Mouse (Mus musculus): ENCODE data around the gene Tnrc6b.
"Not testable (repeated sequence)": the region's sequence is repeated elsewhere in the genome, so short reads cannot be mapped to it uniquely, and the experiment has no call there.

Tnrc6b gene

DNA sequence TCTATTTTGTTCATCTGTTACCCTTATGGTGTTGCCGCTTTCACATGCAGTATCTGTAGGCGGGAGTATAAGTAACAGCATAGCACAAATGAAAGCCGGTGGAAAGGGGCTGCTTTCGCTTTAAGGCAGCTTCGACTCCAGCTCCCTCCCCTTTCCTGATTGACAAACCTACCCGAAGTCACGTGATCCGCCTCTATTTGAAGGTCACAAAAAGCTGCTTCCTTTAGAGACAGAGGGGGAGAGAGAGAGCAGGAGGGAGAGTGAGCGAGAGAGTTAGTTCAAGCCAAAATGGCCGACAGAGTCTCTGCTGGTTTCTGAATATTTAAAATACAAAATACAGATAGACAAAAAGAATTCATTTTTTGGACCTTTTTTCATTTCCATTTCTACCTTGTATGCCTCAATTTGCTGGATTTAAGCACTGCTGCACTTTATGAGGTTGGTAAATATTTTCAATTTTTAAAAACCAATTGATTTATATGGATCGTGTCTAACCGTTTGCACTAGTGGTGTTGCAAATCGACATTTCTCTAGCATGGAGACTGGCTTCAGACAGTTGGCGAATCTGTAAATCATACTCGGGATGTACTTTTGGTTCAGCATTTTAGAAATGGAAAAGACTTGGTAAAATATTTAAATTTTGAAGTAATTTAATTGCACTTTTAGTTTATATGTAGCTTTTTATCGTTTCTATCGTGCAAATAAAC, 87.4 kb downstream of the Tnrc6b start:
- peak; percentile 85 for DNase-seq

DNA sequence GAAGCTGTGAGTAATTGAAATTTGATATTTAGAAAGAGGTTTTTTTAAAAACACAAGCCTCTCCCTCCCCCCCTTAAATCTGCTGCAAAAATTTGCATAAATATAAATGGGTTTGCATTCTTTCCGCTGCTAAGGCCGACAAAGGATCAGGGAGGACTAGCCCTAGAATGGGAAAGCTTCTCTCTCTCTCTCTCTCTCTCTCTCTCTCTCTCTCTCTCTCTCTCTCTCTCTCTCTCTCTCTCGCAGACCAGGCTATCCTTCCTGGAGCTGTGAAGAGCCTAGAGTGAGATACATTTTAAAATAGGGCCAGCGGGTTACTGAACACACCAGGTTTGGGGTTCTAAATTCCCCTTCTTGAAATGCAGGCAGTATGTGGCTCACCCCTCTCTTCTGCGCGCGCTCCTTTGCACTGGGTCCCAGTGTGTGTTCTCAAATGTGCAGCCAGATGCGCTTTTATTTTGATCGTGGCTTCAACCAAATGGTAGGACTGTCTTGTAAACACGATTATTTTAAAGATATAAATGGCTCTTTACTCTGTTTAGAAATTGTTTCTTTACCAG, 88.0 kb downstream of the Tnrc6b start:
- DNase-seq: peak; percentile 32

DNA sequence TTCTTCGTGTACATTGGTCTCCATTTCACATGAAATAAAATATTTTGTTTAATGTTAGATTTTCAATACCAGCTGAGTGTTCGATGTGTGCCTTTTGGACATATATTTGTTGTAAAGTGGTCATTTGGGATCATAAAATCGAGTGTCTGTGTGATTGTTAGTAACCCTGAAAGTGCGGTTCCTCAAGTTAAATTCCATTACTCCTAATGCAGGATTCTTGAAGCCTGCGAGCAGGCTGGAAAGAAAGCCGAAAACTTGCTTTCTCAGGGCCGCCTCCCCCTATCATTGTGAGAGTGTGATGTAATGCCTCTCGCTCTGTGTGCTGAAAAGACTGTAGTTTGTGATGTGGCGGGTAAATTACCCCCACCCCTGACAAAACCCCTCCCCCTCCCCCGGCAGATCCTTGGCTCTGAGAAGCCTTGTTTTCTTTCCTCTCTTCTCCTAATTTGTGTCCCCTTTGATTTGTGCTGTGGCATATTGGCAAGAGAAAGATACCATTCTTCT, 88.6 kb downstream of the Tnrc6b start:
- peak; percentile 43 for DNase-seq

DNA sequence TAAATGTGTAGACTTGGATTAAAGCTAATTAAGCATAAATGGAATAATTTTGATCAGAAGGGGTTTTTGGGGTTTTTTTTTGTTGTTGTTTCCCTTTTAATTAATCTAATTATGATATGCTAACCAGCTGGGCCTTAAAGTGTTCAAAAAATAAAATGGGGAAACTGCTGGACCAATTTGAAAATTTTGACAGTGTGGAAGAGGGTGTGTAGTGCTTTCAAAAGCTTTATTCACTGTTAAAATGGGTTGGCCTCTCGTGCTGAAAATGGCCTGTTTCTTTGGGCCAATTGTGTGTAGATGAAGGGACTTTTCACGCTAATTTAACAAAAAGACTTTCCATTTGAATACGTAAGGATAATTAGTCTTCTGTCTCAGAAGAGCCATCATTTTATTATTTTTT, 89.1 kb downstream of the Tnrc6b start:
- no peak for DNase-seq

DNA sequence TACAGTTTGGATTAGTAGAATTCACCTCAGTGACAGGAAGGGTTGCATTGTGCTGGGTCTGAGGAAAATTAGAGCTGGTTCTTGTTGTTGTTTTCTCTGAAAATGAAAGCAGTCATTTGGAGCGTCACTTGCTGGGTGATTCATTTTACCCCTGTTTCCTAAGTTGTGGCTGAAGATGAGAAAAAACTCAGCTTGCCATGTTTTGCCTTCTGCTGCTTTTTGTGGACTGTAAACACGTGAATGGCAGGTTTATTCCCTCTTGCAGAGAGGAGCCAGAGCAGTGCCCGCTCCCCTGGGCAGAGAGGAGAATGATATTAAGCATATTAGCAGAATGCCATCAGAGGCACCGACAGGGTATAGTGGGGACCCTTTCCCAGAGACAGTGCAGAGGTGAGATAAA, 89.7 kb downstream of the Tnrc6b start:
- no peak for DNase-seq

DNA sequence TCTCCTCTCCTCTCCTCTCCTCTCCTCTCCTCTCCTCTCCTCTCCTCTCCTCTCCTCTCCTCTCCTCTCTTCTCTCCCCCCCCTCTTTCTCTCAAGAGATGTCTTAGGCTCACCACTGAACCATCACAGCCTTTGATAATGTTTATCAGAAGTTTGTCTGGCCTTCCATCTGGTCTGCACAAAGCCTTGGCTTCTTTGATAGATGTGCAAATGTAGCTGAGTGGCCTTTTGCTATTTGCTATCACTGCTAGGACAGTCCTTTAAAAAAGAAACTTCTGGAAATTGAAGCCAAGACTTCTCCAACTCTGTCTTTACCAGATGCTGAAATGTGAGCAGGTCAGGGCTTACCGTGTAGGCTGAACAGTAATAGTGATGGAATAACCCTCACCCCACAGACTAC, 90.5 kb downstream of the Tnrc6b start:
- DNase-seq: no peak

DNA sequence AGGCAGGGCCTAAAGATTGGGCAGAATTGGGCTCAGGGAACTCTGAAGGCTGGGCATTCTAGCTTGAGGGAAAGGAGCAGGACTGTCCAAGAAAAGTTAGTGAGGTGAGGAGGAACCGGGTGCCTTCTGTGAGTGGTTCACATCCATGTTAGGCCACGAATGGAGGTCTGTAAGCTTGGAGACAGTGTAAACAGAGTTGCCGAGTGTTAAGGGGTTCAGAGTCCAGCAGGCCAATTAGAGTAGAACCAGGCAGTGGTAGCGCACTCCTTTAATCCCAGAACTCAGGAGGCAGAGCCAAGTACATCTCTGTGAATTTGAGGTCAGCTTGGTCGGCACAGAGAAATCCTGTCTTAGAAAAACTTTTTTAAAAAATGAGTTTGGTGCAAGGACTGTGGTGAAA, 96.0 kb downstream of the Tnrc6b start:
- no peak for DNase-seq

DNA sequence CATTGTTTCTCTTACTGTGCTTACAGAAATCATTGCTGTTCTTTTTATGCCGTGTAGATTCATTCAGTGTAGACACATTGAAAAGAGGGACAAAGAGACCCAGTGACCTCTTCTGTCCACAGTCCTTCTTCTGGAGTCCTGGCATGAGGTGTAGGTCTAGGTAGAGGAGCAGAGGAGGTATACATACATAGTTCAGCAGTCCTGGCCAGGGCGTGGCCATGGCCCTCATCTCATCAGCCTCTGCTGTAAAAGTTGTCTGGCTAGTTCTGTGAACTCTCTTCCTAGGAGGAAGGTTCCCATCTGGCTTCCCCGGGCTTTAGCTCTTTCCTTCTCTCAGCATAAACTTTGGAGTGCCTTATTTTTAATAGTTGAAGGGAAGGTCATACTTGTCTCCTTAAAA, 99.1 kb downstream of the Tnrc6b start:
- DNase-seq: no peak

DNA sequence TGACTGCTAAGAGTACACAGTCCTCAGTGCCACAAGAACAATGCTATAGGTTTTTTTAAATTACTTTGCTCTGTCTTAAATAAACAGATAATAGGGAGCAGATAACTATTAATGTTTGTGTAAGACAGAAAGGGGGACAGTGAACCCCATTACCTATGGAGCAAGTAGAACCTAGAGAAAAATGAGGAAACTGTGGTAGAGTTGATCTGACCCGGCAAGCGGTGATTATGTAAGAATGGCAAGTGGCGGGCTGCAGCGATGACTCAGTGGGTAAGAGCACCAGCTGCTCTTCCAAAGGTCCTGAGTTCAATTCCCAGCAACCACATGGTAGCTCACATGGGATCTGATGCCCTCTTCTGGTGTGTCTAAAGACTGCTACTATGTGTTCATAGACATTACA, 101.7 kb downstream of the Tnrc6b start:
- DNase-seq: no peak

DNA sequence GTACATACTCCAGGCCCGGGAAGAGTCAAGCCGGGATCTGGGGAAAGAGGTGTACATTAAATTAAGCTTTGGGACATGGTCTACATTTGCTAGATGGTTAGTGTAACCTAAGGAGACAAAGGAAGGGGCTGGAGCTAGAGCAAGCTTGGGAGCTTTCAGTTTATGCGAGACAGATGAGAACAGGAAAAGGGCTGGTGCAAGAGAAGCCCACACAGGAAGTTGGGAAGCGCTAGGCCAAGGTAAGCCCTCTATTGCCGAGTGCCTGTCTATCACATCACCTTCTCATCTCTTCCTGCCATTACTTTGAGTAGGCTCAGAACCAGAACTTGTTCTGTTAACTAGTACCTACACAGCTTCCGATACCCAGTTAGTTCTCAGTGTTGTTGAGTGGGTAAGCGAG, 103.7 kb downstream of the Tnrc6b start:
- no peak for DNase-seq

DNA sequence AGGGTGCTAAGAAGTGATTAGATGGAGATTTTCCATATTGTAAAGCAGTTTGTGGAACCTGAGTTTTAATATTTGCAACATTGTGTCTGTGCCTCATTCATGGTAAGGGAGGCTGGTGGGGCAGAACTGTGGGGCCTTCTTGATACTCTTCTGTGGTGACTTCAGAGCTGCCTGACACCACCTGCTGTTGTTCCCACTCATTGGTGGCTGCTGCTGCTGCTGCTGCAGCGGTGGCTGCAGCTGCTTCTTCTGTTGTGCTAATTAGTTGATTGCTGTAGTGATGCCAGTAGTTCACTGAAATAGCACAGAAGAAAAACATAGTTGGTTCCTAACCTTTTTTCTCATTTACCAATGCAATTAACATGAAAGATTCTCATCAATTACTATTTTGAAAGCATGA, 111.2 kb downstream of the Tnrc6b start:
- no peak for DNase-seq

DNA sequence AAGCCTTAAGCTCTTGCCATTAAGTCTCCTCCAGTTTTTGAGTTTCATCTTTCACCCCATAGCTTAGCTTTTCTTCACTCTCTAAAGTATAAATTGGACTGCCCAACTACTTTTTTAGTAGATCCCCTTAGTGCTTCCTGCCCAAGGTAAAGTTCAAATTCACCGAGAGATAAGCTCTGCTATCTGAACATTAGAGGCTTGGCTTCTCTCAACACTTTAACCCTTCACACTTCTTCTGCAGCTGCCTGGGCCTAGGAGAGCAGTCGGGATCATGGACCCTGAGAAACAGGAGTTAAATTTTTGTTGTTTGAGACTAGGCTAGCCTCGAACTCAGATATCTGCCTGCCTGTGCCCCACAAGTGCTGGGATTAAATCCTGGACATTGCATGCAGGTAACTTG, 120.1 kb downstream of the Tnrc6b start:
- DNase-seq: no peak

DNA sequence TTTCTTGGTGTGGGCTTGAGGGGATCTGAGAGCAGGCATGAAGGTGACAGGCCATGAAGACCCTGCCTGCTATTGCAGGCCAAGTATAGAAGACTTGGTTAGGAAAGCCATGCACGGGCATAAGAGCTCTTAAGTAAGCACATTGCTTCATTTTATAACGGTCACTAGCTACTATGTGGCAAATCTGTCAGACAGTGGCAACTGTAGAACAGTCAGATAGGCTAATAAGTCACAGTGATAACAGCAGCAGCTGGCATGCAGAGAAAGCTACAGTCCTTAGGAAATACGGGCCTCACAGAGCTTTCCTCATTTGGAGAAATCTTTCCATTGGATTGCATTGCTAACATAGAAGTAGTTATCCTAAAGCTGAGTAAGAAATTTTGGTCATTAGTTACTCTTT, 121.7 kb downstream of the Tnrc6b start:
- DNase-seq: no peak

DNA sequence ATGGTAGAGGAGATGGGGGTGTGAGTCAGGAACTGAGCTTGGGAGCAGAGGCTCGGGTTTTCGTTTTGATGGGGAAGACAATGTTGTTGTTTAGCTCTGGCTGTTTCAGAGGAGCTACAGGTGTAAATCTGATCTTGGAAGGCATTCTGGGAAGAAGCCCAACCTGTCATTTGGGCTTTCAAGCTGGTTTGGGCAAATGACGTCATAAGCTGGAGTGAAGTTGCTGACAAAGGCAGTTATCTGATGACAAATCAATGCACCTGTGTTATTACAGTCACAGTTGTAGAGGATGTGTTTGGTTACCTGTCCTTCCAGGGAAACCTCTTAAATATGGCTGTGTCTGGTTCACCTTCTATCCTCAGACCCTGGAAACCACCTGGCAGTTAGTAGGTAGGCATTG, 125.1 kb downstream of the Tnrc6b start:
- no peak for DNase-seq

DNA sequence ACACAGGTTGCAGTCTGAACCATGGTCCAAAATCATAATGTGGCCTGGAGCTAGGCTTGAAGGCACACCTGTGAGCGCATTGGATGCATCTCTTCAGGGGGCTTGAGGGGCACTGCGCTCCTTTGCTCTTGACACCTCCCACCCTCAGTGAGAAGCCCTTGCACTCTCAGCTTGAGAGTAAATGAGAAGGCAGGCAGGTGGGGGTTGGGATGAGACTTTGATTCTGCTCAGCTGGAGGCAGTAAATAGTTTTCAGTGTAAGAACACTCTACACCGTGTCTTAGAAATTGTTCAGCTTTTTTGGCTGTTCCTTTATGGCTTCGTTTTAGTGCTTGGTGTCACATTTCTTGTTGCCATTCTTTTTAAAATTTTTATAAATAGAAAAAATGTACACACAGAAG, 127.7 kb downstream of the Tnrc6b start:
- no peak for DNase-seq

DNA sequence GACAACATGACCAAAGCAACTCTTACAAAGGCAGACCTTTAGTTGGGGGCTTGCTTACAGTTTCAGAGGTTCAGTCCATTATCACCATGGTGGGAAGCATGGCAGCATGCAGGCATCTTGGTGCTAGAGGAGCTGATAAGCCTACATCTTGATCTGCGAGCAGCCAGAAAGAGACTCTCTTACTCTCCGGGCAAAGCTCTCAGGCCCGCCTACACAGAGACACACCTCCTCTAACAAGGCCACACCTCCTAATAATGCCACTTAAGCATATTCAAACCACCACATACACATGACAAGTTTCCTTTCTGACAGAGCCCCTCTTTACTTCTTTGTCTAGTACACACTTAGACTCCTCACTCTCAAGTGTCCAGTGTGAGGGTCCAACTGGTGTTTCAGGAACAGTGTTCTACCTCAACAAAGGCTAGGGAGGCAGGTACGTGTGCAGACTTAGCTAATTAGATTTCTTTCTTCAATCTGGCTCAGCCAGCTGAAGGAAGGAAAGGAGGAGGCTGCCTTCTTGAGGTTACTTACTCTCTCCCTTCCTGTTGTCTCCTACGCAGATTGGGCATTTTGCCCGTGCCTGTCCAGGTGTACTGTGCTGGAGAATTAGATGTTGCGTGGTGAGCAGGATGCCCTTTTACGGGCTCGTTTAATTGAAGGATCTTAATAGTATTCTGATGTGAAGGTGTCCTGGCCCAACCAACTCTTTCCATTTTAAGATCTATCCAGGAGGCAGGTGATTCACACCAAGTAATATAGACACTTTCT, 128.7 kb downstream of the Tnrc6b start:
- DNase-seq: no peak

DNA sequence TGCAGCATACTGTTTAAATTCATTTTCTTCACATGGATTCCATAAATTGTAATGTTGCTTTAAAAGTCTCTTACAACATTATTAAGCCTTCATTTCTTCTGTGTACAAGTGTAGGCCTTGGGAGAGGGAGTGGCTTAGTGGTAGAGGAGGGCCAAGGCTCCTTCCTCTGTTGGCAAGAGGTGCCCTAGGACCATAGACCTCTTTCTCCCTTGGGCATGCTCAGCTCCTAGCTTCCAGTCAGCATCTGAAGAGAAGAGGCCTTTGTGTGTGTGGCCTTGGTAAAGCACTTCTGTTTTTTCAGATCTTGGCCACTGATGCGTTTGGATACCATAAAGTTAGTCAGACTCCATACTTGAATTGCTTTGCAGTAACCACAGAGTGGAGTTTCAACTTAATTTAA, 133.1 kb downstream of the Tnrc6b start:
- DNase-seq: no peak

DNA sequence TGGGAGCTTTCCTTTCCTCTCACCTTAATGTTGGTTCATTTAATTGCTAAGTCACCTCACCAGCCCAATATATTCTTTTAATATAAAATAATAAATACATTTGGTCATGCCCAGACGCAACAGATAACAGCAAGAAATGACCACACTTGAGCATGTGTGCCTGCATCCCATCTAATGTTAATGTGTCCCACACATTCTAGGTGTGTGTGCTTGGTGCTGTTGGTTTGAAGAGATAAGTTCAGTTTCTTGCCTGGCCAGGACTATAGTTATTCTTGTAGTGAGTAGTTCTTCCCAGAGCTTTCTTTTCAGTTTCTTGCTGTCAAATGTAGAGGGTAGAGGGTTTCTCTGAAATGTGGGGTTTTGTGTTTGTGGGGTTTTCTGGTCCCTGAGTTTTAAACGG, 133.8 kb downstream of the Tnrc6b start:
- DNase-seq: no peak

DNA sequence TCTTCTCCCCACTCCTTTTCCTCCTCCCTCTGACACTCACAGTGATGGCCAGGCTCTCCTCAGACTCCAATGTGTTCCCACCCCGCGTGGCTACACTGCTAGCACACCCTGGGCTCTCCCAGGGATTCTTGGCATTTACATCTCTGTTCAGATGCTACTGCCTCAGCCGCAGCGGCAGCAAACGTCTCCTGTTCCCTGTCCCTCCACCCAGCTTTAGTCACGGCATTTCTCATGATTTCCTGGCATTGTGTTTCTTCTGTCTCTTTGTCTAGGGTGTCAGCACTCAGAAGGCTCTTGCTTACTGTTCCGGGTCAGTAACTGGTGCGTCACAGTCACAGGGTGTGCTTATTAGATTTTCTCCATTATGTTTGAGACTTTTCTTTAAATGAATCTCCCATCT, 138.9 kb downstream of the Tnrc6b start:
- no peak for DNase-seq

DNA sequence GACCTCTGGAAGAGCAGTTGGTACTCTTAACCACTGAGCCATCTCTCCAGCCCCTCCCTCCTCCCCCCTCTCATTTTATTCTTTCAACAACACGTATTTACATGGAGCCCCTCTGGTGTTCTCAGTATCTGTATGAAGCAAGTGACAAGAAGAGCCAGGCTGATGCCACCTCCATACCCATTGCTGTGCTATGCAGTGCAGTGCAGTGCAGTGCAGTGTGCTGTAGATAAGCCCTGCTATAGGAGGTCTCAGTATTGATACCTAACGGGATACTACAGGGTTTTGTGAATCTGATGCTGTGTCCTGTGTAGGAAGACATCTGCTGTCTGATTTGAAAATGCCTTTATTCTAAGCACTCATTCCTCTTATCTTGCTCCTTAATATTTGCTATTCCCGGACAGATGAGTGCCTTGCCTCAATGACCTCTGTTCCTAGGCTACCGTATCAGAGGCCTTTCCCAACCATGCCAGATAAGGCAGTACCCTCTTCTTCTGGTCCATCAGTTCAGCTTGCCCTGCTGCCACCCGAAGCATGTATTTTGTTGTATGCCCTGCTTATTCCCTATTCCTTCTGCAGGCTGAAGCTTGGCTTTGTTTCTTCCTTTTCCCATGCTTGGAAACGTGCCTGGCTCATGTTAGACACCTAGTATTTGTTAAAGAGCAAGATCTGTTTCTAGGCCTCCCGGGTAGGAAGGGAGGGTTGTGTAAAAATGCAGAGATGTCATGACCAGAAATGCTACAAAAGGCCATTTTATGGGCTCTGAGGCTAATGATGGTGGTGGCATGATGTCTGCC, 139.8 kb downstream of the Tnrc6b start:
- DNase-seq: no peak

DNA sequence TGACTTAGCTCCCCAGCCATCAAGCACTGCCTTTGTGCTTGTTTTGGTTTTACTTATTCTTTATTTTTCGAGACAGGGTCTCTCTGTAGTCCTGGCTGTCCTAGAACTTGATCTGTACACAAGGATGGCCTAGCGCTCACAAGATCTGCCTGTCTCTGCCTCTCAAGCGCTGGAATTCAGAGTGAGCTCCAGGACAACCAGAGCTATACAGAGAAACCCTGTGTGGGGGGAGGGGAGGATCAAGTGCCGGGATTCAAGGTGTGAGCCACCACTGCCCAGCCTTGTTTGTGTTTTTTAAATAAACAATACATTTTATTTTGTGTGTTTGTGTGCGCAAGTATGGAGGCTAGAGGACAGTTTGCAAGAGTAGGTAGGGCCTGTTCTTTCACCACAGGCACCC, 141.0 kb downstream of the Tnrc6b start:
- DNase-seq: no peak

DNA sequence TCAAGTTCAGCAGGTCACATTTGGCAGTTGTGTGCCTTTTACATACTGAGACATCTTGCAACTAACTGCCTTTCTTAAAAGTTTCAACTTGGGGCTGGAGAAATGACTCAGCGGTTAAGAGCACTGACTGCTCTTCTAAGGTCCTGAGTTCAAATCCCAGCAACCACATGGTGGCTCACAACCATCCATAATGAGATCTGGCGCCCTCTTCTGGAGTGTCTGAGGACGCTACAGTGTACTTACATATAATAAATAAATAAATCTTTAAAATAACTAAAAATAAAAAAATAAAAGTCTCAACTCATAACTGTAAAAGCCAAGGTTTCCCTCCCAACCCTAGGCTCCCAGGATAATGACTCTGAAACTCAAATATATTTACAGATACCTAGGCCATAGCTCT, 141.4 kb downstream of the Tnrc6b start:
- not testable (repeated sequence) for DNase-seq

DNA sequence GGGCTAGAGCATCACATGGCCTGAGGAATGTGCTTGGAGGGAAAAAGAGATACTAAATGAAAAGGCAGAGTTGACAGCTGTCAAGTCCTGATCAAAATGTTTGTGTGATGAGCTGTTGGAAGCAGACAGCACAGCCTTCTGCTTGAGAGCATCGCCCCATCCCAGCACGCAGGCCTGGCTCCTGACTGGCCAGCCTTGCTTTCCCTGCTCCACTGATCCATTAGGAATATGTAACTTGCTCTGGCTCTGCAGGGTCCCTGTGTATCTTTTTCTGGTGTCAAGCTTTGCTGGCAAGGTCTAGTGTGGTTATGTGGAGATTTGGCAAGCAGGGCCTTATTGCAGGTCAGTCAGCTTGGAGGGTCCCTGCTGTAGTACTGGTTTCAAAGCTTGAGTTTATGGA, 148.3 kb downstream of the Tnrc6b start:
- DNase-seq: no peak

Measured in right cerebral cortex, postnatal 25 days (tissue).